Mouse (Mus musculus) liver, adult 2 months (tissue): ENCODE data around the gene Tmem37.

Source experiments
- CTCF ChIP-seq: fragments of 200-500 bp; IDR thresholded peaks from 2 replicates; pipeline ENCODE4 v1.5.1; 2011; ENCODE audit warnings: low read depth, low read length, control low read depth
- POLR2A ChIP-seq: fragments of 200-500 bp; IDR thresholded peaks from 2 replicates; pipeline ENCODE4 v1.6.1; 2011; ENCODE audit warnings: low read length, control low read depth; ENCODE audit not compliant: insufficient read depth; ENCODE audit errors: extremely low read depth

DNA sequence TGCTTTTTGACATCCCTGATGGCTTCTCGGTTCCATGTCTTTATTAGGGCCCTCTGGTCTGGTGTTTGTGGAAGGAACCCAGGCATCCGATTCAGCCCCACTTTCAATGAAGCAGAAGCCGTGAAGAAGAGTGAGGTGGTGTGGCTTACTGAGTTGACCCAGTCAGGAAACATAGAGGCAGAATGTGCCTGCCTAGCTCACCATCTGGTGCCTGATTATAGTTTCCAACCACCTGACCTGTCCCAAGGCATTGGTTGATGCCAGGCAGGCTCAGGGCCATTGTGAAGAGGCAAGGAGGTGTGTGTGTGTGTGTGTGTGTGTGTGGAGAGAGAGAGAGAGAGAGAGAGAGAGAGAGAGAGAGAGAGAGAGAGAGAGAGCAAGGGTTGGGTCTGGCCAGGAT is 43.4 kb downstream of the Tmem37 start:
- TF ChIP-seq CTCF: no peak
- no peak for TF ChIP-seq POLR2A
